Mouse (Mus musculus) intestine, embryonic 15.5 days (tissue): ENCODE data around the gene Tsr3. TPM values are rescaled to one million over a fixed set of nuclear protein-coding genes. Genes with fewer than 3 reads are reported as not detected.

Experiments
- ATAC-seq: fragments of 200-750 bp; cut with Nextera tagmentation; 2 replicates; pipeline ENCODE4 v1.8.0; 2017; ENCODE audit warnings: moderate TSS enrichment, moderate library complexity
- H3K27ac ChIP-seq: fragments of 300-500 bp; sonication (generic); 2 replicates; pipeline ENCODE4 v1.5.1; 2015; ENCODE audit warnings: mild to moderate bottlenecking, inconsistent platforms
- H3K27me3 ChIP-seq: fragments of 300-500 bp; sonication (generic); replicated peaks from 2 replicates; pipeline ENCODE4 v1.6.1; 2015; ENCODE audit warnings: inconsistent platforms
- H3K36me3 ChIP-seq: fragments of 300-500 bp; sonication (generic); 2 replicates; pipeline ENCODE4 v1.6.1; 2015; ENCODE audit warnings: inconsistent platforms
- H3K4me1 ChIP-seq: fragments of 300-500 bp; sonication (generic); replicated peaks from 2 replicates; pipeline ENCODE4 v1.6.1; 2015; ENCODE audit warnings: inconsistent platforms
- H3K4me2 ChIP-seq: fragments of 300-500 bp; sonication (generic); replicated peaks from 2 replicates; pipeline ENCODE4 v1.6.1; 2015; ENCODE audit warnings: mild to moderate bottlenecking, inconsistent platforms
- H3K4me3 ChIP-seq: fragments of 300-500 bp; sonication (generic); replicated peaks from 2 replicates; pipeline ENCODE4 v1.5.1; 2015; ENCODE audit warnings: inconsistent platforms
- H3K9ac ChIP-seq: fragments of 300-500 bp; sonication (generic); 2 replicates; pipeline ENCODE4 v1.6.1; 2015; ENCODE audit warnings: inconsistent platforms
- H3K9me3 ChIP-seq: fragments of 300-500 bp; sonication (generic); 2 replicates; pipeline ENCODE4 v1.6.1; 2016; ENCODE audit warnings: inconsistent platforms
- WGBS: fragments of 180-500 bp; shearing (Covaris S2); methylation state at CpG from one replicate; pipeline ENCODE4 v1.1.7; 2015; 5-methylcytosine and 5-hydroxymethylcytosine counted together
- polyA plus RNA-seq: library from polyadenylated mRNA; unstranded; fragments of >200 nt; fragmentation: Nextera tagmentation; extraction: Ambion mirVana; gene quantifications from 2 replicates; pipeline ENCODE4 v1.2.1, GENCODE M21; 2015

The Tsr3 gene
- polyA plus RNA-seq, 1 experiment from 2014 or later: 37.7 TPM

GRCm38 (mm10) chr17:25250181-25250835 is 10.3 kb downstream of the Tsr3 start:
- 84% methylated on average over 8 of the region's 8 CpGs for WGBS
- Histone ChIP-seq H3K27me3 (peaks cover 18% of the 10 kb centered on the region), H3K9ac (no peak overlapping the region), H3K27ac (no peak overlapping the region), H3K4me2 (no peak overlapping the region), H3K4me1 (no peaks in the 10 kb centered on the region), H3K36me3 (no peaks in the 10 kb centered on the region), H3K4me3 (no peak overlapping the region), H3K9me3 (no peaks in the 10 kb centered on the region)
- ATAC-seq: no peak

DNA sequence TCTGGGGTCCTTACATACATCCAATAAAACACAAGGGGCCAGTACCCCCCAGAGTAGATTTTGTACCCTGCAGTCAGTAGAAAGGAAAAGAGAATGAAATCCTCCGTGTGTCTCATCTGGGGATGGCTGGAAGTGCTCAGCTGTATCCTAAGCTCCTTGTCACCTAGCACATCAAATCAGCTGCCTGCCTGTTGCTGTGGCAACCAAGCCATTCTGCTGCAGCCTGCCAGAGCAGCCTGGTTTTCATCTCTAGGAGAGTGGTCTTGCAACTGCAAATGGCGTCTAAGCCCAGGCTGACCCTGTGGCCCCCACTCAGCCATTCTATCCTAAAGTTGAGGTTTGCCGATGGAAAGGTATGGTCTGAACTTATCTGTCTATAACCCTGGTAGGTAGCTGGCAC is 12.7 kb downstream of the Tsr3 start:
- no peak for ATAC-seq
- no peak overlapping the region for H3K27ac ChIP-seq
- no peak overlapping the region for H3K4me3 ChIP-seq
- no peak overlapping the region for H3K4me2 ChIP-seq
- H3K36me3 ChIP-seq: no peaks in the 10 kb centered on the region
- 32% methylated on average over 3 of the region's 3 CpGs for WGBS
- peaks cover 31% of the 10 kb centered on the region for H3K27me3 ChIP-seq
- H3K9me3 ChIP-seq: no peaks in the 10 kb centered on the region
- no peak overlapping the region for H3K9ac ChIP-seq
- peaks cover 11% of the 10 kb centered on the region for H3K4me1 ChIP-seq

DNA sequence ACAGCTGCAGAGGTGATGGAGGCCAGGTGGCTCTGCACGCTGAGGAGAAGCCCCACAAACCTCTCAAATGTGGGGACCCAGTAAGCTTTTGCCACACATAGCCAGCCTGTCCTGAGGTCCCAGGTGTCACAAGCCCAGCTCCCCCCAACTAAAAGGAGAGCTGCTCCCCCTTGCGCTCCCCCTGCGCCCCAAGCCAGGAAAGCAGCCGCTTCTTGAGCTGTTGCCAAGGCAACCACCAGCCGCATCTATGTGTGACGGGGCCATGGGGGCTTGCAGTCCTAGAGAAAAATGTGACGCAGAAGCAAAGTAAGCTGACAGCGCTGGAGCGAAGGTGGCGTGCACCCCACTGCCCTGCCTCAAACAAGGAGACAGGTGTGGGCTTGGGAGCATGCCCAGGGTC is 13.8 kb downstream of the Tsr3 start:
- H3K9me3 ChIP-seq: no peaks in the 10 kb centered on the region
- no peaks in the 10 kb centered on the region for H3K36me3 ChIP-seq
- no peak overlapping the region for H3K4me3 ChIP-seq
- H3K27ac ChIP-seq: no peak overlapping the region
- H3K4me1 ChIP-seq: peaks cover 14% of the 10 kb centered on the region
- H3K9ac ChIP-seq: no peak overlapping the region
- no peak for ATAC-seq
- no peak overlapping the region for H3K4me2 ChIP-seq
- H3K27me3 ChIP-seq: peaks cover 31% of the 10 kb centered on the region
- 31% methylated on average over 10 of the region's 10 CpGs for WGBS

- Histone ChIP-seq H3K27ac (no peak overlapping the region), H3K4me1 (peaks cover 14% of the 10 kb centered on the region), H3K4me2 (peak overlapping the region; percentile 76; the same call in 1 of the 2 replicates), H3K9me3 (no peaks in the 10 kb centered on the region), H3K4me3 (no peak overlapping the region), H3K9ac (no peak overlapping the region), H3K27me3 (peaks cover 31% of the 10 kb centered on the region), H3K36me3 (peaks cover 2% of the 10 kb centered on the region; the same call in 1 of the 2 replicates)
- no peak for ATAC-seq
- WGBS: 79% methylated on average over 2 of the region's 2 CpGs
Measured at GRCm38 (mm10) chr17:25255110-25255509, 15.1 kb downstream of the Tsr3 start.

DNA sequence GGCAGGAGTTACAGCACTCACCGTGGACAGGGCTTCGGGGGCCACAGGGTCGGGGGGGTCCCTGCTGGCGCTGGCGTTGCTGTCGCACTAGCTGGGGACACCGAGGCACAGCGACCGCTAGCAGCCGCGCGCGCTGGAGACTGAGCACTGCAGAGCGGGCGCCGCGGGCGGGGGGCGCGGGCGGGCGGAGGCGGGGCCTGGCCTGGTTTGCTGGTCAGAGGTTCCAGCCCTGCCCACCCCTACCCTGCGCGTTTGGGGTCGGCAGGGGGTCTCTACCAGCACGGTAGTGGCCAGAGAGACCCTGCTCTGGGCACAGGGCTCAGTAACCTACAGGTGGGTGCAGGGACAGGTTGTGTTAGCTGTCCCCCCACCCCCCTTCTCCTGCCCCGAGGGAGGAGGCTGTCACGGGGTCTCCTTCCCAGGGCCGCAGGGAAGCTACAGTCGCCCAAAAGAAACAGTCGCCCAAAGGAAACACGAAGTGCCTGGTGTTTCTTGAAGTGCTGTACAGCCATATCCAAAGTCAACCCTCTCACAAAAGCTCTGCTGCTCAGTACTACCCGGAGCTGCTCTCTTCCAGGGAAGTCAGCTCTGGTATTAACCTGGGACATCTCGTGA is 16.3 kb downstream of the Tsr3 start, which contains the start of gene Baiap3:
TSS of gene Baiap3 (minus strand) at position 225 of the 615 bp plus-strand sequence.
- Histone ChIP-seq H3K4me1 (peaks cover 14% of the 10 kb centered on the region), H3K36me3 (peaks cover 3% of the 10 kb centered on the region; the same call in 1 of the 2 replicates), H3K27me3 (peaks cover 31% of the 10 kb centered on the region), H3K4me3 (peak within 1 kb of the TSS; percentile 34), H3K9me3 (no peaks in the 10 kb centered on the region), H3K9ac (peak within 1 kb of the TSS; percentile 31), H3K27ac (no peak within 1 kb of the TSS), H3K4me2 (peak within 1 kb of the TSS; percentile 76)
- ATAC-seq: peak; percentile 56; the same call in 1 of the 2 replicates
- 4% methylated on average over 35 of the region's 35 CpGs for WGBS

GRCm38 (mm10) chr17:25257804-25258261 is 17.9 kb downstream of the Tsr3 start:
- Histone ChIP-seq H3K9me3 (no peaks in the 10 kb centered on the region), H3K27ac (no peak overlapping the region), H3K4me3 (no peak overlapping the region), H3K4me2 (no peak overlapping the region), H3K9ac (no peak overlapping the region), H3K36me3 (peaks cover 8% of the 10 kb centered on the region), H3K27me3 (peaks cover 31% of the 10 kb centered on the region), H3K4me1 (peaks cover 14% of the 10 kb centered on the region)
- 40% methylated on average over 6 of the region's 6 CpGs for WGBS
- ATAC-seq: no peak

- Histone ChIP-seq H3K27ac (no peak overlapping the region), H3K4me1 (no peaks in the 10 kb centered on the region), H3K4me3 (no peak overlapping the region), H3K36me3 (peaks cover 69% of the 10 kb centered on the region), H3K9ac (no peak overlapping the region), H3K27me3 (no peaks in the 10 kb centered on the region), H3K9me3 (no peaks in the 10 kb centered on the region), H3K4me2 (no peak overlapping the region)
- ATAC-seq: no peak
- 63% methylated on average over 3 of the region's 3 CpGs for WGBS
Measured at GRCm38 (mm10) chr17:25264453-25264852, 24.5 kb downstream of the Tsr3 start.

DNA sequence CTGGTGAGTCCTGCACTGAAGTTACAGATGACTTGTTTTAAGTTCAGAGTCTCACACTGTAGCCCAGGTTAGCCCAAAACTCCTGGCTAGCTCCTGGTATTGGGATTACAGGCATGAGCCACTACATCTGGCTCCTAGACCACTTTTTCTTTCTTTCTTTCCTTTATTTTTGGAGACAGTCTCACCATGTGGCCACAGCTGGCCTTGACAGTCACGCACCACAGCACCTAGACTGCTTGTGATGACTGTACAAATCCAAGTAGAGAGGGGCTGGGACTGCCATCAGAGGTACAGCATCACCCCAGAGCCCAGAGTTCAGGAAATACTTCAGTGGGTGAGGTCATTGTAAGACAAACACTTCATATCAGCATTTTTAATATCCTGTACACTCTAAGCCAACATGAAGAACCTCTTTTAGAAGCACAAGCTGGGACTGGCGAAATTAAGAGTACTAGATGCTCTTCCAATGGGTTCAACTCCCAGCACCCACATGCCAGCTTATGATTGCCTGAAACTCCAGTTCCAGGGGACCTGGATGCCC is 30.9 kb downstream of the Tsr3 start:
- no peak for ATAC-seq
- H3K4me1 ChIP-seq: peaks cover 25% of the 10 kb centered on the region
- peak overlapping the region; percentile 74 for H3K4me2 ChIP-seq
- 66% methylated on average over 2 of the region's 2 CpGs for WGBS
- H3K36me3 ChIP-seq: peaks cover 41% of the 10 kb centered on the region
- H3K27me3 ChIP-seq: no peaks in the 10 kb centered on the region
- H3K9ac ChIP-seq: no peak overlapping the region; the same call in 1 of the 2 replicates
- 0 out of 2 replicates have a peak overlapping the region, but pooled peaks have one; percentile 92 for H3K4me3 ChIP-seq
- H3K27ac ChIP-seq: no peak overlapping the region
- no peaks in the 10 kb centered on the region for H3K9me3 ChIP-seq

DNA sequence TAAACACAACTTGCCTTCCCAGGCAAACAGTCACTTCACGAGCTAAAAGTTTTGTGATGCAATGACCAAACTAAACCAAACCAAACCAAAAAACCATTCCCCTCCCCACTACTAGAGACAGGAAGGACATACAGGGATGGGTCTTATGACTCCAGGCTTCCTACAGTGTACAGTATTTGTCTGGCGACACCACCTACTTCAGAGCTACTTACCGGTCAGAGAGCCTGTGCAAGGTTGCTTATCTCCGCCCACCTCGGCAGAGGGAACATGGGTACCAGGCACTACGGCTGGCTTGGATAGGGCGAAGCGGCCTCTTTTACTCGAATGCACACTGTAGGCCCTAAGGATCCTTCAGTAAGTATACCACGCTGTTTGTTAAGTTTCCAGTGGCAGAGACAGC is 32.4 kb downstream of the Tsr3 start:
- no peak for ATAC-seq
- peaks cover 27% of the 10 kb centered on the region for H3K36me3 ChIP-seq
- H3K4me2 ChIP-seq: peak overlapping the region; percentile 74
- H3K9me3 ChIP-seq: no peaks in the 10 kb centered on the region
- peak overlapping the region; percentile 99 for H3K27ac ChIP-seq
- under 1% methylated on average over 10 of the region's 10 CpGs for WGBS
- no peaks in the 10 kb centered on the region for H3K27me3 ChIP-seq
- H3K4me1 ChIP-seq: peaks cover 25% of the 10 kb centered on the region
- H3K4me3 ChIP-seq: peak overlapping the region; percentile 92
- peak overlapping the region; percentile 100 for H3K9ac ChIP-seq

GRCm38 (mm10) chr17:25272951-25273705 is 33.2 kb downstream of the Tsr3 start:
- under 1% methylated on average over 91 of the region's 92 CpGs for WGBS
- Histone ChIP-seq H3K4me3 (peak overlapping the region; percentile 92), H3K27me3 (no peaks in the 10 kb centered on the region), H3K4me1 (peaks cover 25% of the 10 kb centered on the region), H3K4me2 (peak overlapping the region; percentile 74), H3K9me3 (no peaks in the 10 kb centered on the region), H3K9ac (peak overlapping the region; percentile 100), H3K36me3 (peaks cover 19% of the 10 kb centered on the region), H3K27ac (peak overlapping the region; percentile 99)
- ATAC-seq: peak; percentile 92

- Histone ChIP-seq H3K4me3 (peak overlapping the region; percentile 92), H3K27ac (peak overlapping the region; percentile 99), H3K4me1 (peaks cover 25% of the 10 kb centered on the region), H3K9ac (peak overlapping the region; percentile 100), H3K27me3 (no peaks in the 10 kb centered on the region), H3K36me3 (peaks cover 11% of the 10 kb centered on the region), H3K9me3 (no peaks in the 10 kb centered on the region), H3K4me2 (peak overlapping the region; percentile 74)
- peak; percentile 87 for ATAC-seq
- WGBS: under 1% methylated on average over 43 of the region's 45 CpGs
Measured at GRCm38 (mm10) chr17:25273706-25274501, 33.9 kb downstream of the Tsr3 start.
